Mouse (Mus musculus) c-Kit-positive CD71-positive TER-119-positive erythroid progenitor cells, embryonic 14.5 days (primary cell): Measurements from ENCODE around the gene Cacng4.
A peak's percentile ranks its signal among the peaks of the same experiment; 100 is the strongest.

Experiments used
- DNase-seq: peaks from one replicate; pipeline ENCODE4 v3.0.0-alpha.2; 2013; ENCODE audit warnings: low spot score

Cacng4 gene

DNA sequence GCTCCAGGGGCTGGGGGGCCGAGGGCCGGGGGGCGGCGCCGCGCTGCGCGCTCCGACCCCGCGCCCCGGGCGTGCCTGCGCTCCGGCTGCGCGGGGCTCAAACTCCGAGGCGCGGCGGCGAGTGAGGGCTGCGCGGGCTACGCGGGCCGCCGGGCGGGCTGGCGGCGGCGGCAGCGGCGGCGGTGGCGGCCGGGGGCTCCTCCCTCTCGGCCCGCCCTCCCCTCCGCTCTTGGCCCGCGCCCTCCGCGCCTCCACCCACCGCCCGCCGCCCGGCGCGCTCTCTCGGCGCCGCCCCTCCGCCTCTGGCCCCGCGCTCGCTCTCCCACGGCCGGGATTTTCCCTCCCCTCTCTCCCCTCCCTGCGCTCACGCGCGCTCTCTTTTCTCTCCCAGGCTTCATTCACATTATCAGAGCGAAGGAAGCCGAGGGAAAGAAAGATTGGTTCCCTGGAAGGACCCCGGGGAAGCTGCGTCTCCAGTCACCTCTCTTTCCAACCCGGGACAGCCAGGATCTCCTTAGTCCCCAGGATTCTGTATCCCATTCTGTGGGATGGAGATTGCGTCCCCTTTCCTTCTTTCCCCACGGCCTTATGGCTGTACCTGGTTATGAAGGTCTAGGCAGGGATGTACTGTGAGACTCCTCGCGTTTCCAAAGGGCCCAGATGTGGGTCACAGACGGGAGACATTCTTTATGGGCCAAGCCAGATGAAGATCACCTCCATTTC is at the start of gene Cacng4:
Gene Cacng4, minus strand, starts transcription at position 11 of the 723 bp plus-strand sequence.
- no peak for DNase-seq

DNA sequence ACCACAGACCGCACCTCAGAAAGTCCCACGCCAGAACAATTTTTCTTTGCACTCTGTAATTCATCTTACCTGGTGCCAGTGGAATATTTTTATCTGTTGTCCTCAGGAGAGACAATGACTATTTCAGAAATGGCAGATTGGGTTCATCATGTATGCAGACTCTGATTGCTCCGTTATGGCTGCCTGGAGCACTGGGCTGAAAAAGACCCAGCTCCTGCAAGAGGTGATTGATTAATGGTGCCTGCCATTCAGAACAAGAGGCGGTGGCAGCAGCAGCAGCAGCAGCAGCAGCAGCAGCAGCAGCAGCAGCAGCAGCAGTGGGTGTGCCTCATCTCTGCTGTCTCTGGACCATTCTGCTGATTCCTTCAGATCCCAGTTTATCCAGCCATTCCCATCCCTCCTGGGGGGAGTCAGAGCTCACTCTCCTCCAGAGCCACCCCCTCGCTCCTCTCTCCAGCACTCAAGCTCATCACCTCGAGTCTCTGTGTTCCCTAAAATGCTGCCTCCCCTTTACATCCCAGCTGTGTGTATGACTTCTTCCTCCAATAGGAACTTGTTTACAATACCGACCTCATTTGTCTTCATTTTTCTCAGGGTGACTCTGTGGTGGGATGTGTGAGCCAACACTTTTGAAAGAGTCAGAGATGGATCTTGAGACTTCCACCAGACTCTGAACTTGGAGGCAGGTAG is 39.1 kb upstream of the Cacng4 start:
- no peak for DNase-seq

DNA sequence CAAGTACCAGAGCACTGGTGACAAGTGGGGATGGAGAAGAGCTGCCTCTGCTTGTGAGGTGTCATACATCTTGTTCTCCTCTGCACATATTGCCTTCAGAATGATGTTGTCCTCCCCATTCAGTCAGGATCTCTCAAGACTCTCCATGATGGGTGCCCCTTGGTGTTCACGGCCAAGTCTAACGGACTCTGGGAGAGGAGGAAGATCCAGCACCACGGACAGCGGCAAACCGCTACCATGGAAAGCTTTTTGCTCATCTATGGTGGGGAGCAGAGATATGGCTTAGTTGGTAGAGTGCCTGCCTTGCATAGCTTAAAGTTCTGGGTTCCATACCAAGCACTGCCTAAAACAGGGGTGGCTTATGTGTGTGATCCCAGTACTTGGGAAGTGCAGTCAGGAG is 22.8 kb upstream of the Cacng4 start:
- DNase-seq = no peak

DNA sequence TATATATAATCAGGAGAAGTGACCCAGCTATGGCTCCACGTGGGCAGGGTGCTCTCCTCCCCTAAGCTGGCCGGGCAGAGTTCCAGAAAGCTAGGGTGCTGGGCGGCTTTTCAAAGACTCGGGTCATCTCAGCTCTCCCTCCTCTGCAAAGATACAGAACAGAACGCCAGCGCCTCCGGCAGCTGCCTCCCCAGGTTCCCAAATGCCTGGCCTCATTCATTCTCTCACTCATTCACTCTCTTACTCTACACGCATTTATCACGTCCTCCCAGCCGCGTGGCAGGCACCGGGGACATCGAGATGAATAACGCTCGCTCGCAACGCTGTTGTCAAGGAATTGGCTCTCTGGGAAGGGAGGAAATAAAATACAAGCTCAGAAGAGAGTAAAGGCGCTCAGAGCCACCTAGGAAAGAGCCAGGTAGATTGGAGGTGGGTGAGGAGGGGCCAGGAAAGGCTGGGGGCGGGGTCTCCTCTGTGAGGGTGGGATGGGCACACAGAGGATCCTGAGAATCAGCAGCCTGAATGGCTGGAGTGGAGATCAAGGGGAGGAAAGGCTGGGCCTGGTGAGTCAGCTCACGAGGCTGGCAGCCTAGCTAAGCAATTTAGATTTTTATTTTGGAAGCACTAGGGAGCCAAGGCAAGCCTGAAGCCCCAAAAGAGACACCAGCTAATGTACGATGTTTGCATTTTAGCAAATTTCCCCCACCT is 18.7 kb upstream of the Cacng4 start:
- DNase-seq = no peak

DNA sequence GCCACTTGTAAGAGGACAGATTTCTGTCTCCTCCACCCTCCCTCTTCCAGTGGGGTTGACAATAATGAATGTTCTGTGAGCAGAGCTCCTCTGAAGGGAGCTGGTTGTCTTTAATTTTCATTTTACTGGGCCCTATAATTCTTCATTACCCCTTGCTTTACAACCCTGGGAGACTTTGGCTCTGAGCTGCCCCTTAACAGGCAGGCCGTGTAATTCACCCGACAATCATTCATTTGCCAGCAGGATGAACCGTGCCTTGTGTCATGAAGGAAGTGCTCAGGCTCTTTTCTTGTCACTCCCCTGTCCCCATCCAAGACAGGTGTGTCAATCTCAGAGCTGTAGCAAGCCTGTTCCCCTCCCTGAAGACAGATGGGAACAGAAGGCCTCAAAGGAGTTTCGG is 18.1 kb upstream of the Cacng4 start:
- DNase-seq = no peak

DNA sequence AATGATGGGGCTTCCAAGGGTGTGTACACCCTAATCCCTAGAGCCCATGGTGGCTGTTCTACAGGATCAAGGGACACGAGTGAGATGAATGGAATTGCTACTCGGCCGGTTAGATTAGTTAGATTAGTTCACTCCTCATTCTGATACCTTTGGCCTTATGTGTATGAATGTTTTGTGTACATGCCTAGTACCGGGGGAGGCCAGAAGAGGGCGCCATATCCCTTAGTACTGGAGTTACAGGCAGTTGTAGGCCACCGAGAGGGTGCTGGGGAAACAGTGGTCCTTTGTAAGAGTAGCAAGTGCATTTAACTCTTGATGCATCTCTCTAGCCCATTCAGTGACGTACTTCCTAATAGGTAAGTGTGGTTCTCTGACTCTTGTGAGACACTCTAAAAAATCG is 14.2 kb upstream of the Cacng4 start:
- DNase-seq = peak; percentile 13

DNA sequence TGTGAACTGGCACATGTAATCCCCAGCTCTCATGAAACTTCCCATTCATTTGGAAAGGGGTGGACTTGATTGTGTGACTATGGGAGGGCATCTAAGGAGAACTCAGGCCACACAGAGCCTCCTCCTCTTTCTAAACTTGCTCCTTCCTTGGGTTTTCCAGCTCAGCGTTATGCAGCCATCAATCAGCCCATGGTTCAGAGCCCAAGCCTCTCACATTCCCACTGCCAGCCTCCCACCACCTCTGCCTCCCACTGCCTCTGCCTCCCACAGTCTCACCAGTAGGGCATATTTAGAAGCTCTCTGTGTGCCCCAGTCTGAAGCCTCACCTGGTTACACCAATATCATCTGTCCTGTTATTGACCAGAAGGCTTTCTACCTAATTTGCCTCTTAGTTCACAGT is 11.7 kb upstream of the Cacng4 start:
- no peak for DNase-seq

DNA sequence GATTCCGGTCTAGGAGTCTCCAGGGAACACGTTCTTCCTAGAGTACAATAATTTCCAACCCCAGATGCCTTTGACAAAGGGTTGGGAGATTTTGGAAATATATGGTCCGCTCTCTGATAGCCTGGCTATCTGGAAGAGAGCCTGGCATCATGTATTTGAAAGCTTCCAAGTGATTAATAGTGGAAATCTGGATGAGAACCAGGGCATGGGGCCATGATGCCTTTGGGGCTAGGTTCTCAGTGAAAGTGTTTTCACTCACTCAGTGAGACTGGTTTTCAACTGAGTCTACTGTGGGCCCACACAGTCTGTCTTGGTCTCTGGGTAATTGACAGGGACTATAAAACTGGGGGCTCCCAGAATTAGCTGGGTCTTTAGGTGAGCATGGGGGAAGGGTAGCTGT is 7.6 kb upstream of the Cacng4 start:
- no peak for DNase-seq

DNA sequence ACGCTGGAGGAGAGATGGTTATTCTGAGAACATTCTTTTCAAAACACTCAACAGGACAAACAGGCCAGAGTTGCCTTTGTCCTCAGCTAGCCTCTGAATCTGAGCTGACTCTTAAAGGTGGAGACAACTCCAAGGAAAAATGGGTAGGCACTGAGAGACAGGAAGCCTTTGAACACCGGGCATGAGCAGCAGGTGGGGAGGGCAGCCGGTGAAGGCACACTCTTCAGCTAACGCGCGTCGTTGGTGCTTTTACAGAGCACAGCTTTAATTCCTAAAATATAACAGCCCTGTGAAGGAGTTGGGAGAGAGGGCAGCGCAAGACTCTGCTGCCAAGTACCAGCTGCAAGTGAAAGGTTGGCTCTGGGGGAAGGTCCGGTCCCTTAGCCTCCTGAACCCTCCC is 5.0 kb upstream of the Cacng4 start:
- DNase-seq = no peak

DNA sequence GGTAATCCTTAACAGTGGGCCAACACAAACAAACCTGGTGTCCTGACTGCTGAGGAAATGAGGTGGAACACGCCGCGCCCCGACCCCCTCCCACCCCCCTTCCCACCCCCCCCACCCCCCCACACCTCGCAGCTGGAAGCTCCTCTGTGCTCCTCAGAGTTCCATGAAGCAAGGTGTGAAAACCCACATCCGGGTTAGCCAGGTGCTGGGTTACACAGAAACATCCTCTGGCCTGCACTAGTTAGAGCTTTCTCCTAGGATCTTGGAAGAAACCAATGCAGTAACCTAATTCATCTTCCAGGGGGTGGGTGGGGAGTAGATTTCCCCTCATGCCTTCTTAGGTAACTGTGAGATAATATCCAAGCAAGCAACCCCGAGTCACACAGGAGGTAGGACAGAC is 2.0 kb upstream of the Cacng4 start:
- DNase-seq = no peak

DNA sequence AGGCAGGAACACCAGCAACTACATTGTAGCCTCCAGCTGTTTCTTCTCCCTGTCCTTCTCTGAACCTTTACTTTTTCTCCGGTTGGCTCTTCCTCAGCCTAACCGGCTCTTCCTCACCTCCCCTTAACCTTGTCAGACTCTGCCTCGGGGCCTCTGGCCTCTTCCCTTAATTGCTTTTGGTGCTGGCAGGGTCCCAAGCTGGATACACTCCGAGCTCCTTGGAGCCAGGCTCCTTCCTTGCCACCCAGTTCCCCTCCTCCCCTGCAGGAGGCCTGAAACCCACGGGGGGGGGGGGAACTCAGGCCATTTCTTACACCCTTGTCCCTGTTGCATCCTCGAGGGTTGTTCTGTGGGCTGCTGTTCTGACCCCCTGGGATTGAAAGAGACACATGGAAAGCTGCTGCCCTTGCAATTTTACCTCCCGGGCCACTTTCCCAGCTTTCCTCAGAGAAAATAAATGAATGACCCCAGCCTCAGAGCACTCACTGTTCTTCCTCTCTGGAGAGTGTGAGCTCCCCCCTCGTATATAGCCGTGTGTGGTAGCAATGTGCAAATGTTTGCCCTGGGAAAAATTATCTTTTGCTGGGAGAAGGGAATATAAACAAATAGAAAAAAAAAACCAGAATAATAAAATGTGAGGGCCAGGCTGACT is 1.2 kb upstream of the Cacng4 start:
- no peak for DNase-seq

DNA sequence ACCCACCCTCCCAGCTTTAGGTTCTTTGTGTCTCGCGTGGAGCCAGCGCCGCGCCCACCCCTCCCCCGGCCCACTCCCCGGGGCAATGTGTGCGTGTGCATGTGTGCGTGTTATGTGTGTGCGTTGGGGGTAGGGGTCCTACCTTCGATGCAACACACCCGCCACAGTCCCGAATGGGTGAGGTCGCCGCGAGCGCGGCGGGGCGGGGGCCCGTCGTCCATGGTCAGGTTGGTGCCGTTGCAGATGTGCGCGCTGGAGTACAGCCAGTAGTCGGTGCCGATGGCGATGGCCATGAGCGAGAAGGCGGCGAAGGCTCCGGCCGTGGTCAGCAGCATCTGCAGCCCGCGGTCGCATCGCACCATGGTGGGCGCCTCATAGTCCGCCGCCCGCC is 259 bp downstream of the Cacng4 start:
- no peak for DNase-seq

DNA sequence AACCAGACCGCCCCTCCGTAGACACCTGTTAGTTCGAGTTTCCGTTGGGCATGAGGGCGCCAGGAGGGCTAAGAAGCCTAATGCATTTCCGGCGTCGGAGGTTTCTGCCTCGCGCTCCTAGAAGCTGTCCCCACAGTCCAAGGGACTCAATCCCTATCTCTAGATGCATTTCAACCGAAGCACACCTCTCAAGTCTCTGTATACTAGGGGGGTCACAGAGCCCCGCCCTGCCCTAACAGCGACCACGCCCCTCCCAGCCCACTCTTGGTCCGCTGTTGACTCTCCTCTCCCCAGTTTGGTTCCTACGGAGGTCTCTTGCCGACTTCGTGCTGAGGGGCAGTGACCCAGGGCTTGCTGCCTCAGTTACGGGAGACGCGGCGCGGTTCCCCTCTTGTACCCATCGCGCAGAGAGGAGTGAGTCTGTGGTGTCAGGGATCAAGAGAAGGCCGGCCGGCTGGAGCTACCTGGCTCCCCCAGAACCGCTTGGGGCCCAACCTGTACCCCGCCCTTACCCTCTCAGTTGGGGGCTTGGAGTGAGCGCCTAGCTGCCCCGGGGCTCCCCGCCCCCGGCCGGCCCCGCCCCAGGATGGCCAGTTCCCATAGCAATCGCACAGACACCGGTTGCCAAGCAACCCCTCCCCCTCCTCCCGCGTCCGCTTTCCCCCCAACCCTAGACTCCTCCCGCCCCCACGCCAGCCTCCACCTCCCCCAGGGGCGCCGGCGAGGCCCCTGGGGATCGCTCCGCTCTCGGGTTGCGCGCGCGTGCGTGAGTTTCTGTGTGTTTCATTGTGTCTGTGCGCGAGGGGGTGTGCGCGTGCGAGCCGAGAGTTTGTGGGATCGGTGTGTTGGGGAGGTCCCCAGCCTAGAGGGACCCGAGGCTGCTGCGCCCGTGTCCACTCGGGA is 906 bp downstream of the Cacng4 start:
- DNase-seq = no peak

DNA sequence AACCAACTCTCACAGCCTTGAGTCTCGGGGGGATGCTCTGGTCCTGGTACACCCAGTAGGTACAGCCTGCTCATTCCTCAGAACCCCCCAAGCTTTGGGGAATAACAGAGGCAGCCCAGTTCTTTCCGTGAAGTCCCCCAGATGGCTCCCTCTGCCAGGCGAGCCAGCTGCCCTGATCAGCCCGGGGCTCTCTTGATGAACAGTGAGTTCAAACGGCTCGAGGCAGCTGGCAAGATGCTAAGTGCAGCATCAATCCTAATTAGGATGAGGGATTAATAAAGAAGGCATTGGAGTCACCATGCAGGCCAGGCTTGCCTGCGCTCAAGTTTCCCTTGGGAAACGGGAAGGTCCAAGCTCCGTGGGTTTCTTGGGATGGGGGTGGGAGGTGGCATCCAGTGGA is 2.2 kb downstream of the Cacng4 start:
- no peak for DNase-seq

DNA sequence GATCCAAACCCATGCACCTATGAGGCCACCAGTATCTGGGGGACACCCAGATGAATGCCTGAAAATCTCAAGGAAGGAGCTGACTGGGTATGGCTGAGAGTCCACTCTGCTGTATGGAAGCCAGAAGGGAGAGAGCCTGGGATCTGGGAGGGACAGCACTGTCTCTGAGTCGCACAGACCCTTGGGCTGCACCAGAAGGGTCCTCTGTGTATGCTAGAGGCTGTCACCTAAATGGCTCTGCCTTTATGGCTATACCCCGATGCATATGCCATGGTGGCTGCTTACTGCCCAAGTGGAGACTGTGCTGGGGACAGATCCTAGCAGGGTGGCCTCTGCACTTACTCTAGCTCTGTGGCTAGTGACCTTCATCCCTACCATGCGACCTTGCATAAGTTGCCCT is 8.6 kb downstream of the Cacng4 start:
- no peak for DNase-seq

DNA sequence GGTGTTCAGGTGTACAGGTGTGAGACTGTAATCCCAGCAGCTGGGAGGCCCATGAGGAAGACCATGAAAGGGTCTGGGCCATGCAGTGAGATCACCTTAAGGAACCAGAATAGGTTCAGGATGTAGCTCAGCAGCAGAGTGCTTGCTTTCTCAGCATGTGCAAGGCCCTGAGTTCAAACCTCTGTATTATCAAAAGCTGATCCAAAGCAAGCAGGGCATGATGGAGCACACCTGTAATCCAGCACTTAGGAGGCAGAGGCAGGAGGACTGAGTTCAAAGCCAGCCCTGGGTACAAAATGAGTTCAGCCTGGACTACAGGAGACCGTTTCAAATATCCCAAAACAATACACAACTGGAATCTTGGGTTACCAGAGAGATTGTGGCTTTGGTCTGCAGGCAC is 9.1 kb downstream of the Cacng4 start:
- DNase-seq = no peak

DNA sequence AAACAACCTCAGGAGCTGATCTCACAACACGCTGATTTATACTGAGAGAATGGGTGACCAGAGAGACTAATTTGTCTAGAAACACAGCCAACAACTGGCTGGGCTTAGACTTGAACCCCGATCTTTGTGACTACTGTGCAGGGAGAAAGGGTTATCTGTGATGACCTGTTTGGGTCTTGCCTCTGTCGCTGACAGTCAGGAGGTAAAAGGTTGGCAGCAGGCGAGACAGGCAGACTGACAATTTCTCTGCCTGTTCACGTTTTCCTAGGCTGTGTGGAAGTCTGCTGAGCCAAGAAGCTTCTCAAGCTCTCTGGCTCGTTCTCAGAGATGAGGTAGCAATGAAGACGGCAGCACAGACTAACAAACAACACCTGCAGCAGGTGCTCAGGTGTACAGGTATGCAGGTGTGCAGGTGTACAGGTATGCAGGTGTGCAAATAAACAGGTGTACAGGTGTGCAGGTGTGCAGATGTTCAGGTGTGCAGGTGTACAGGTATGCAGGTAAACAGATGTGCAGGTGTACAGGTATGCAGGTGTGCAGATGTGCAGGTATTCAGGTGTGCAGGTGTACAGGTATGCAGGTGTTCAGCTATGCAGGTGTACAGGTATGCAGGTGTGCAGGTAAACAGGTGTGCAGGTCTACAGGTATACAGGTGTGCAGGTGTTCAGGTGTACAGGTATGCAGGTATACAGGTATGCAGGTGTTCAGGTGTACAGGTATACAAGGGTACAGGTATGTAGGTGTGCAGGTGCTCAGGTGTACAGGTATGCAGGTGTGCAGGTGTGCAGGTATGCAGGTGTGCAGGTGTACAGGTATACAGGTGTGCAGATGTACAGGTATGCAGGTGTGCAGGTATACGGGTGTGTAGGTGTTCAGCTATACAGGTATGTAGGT is 10.2 kb downstream of the Cacng4 start:
- peak; percentile 9 for DNase-seq

DNA sequence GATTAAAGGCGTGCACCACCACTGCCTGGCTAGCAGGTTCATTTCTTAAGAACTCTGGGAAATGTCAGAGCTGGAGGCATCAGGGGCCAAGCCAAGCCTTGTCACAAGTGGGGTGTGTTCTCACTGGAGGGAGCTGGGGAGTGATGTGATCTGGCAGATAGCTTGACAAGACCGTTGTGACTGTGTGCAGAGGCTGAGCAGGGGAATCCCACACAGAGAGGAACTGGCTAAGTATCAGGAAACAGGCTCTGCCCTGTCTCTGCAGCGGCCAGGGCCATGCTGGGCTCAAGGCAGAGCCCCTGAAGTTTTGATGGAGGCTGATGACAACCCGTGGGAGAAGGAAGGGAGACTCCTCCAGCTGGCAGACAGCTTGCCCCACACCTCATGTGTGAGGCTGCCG is 11.8 kb downstream of the Cacng4 start:
- no peak for DNase-seq

DNA sequence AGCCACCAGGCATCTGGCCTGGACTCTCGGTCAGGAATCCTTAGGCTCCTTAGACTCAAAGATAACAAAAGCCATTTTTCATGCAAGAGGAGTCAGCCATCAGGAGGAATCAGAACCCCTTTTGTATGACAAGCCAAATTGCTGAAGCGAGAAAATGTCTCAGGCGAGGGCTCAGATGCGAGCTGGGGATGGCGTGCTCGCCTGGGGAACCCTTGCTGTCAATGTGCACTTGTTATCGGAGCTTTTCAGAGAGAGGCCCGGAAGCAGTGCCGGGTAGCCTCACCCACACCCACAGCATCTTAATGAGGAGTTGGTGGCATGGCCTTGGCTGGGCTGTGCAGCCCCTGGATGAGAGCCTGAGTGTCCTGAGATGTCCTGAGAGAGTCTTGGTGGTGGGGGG is 15.5 kb downstream of the Cacng4 start:
- DNase-seq = no peak

DNA sequence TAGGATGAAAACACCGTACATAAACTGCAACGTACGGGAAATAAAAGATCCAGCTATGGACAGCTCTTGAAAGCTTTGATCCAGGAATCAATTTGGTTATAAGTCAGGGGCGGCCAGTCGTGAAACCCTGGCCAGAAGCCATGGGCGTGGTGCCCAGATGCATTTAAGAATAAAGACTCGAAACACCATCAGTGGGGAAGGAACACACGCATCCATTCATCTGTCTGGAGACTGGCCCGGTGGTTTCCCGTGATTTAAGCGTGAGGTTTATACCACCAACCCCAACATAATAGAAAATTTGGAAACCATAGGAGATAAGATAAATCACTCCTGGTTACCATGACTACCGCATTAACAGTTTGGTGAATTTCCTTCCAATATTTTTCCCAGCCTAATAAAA is 16.9 kb downstream of the Cacng4 start:
- DNase-seq = no peak

DNA sequence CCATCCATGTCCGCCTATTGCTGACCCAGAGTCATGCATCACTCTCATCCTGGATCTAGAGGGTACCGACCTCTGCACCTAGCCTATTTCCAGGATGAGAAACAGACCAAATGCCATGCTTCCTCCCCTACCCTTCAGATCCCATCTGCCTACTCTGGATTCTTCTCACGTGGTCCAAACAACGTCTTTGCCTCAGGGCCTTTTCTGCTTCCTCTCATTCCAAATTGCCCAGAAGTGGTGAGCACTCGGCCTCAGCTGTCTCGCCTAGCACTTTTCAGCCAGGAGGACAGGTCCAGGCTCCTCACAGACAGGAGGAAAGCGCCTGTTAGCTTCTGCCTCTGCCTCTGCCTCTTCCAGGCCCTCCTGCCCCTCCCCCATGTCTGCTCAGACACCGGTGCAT is 21.0 kb downstream of the Cacng4 start:
- DNase-seq = no peak
